Mouse (Mus musculus) stomach, embryonic 16.5 days (tissue): Measurements from ENCODE around the gene Map3k7cl. TPM values are rescaled to one million over a fixed set of nuclear protein-coding genes. Genes with fewer than 3 reads are reported as not detected.

ENCODE experiments used
- ATAC-seq: fragments of 200-750 bp; cut with Nextera tagmentation; 2 replicates; pipeline ENCODE4 v1.8.0; 2017; ENCODE audit warnings: moderate number of reproducible peaks, moderate TSS enrichment; ENCODE audit not compliant: insufficient read depth, low FRiP score
- H3K27ac ChIP-seq: fragments of 300-500 bp; sonication (generic); 2 replicates; pipeline ENCODE4 v1.5.1; 2014; ENCODE audit warnings: low read length
- H3K27me3 ChIP-seq: fragments of 300-500 bp; sonication (generic); 2 replicates; pipeline ENCODE4 v1.6.1; 2014; ENCODE audit warnings: low read length, control low read depth, mixed read lengths; ENCODE audit not compliant: control insufficient read depth, insufficient read depth
- H3K36me3 ChIP-seq: fragments of 300-500 bp; sonication (generic); 2 replicates; pipeline ENCODE4 v1.6.1; 2014; ENCODE audit warnings: low read length; ENCODE audit not compliant: control insufficient read depth, insufficient read depth
- H3K4me1 ChIP-seq: fragments of 300-500 bp; sonication (generic); 2 replicates; pipeline ENCODE4 v1.6.1; 2014; ENCODE audit warnings: low read length, control low read depth, mixed read lengths; ENCODE audit not compliant: control insufficient read depth, insufficient read depth
- H3K4me2 ChIP-seq: fragments of 300-500 bp; sonication (generic); 2 replicates; pipeline ENCODE4 v1.6.1; 2014; ENCODE audit warnings: low read depth, low read length, mixed read lengths
- H3K4me3 ChIP-seq: fragments of 300-500 bp; sonication (generic); replicated peaks from 2 replicates; pipeline ENCODE4 v1.5.1; 2014; ENCODE audit warnings: mild to moderate bottlenecking, low read length
- H3K9ac ChIP-seq: fragments of 300-500 bp; sonication (generic); 2 replicates; pipeline ENCODE4 v1.6.1; 2014; ENCODE audit warnings: low read length
- H3K9me3 ChIP-seq: fragments of 300-500 bp; sonication (generic); replicated peaks from 2 replicates; pipeline ENCODE4 v1.6.1; 2016; ENCODE audit warnings: low read length, control low read depth; ENCODE audit not compliant: control insufficient read depth
- WGBS: fragments of 180-500 bp; shearing (Covaris S2); extraction: QIAGEN DNeasy Blood & Tissue Kit; methylation state at CpG from one replicate; pipeline ENCODE4 v1.1.7; 2014; 5-methylcytosine and 5-hydroxymethylcytosine counted together
- polyA plus RNA-seq: library from polyadenylated mRNA; unstranded; fragments of >200 nt; fragmentation: Nextera tagmentation; extraction: Ambion mirVana; gene quantifications from 2 replicates; pipeline ENCODE4 v1.2.1, GENCODE M21; 2015

Gene Map3k7cl
- polyA plus RNA-seq, 1 experiment from 2014 or later = 0.59 TPM

- no peak overlapping the region for H3K4me3 ChIP-seq
- peaks cover 7% of the 10 kb centered on the region; the same call in 1 of the 2 replicates for H3K9me3 ChIP-seq
- no peak overlapping the region for H3K4me2 ChIP-seq
- H3K27me3 ChIP-seq = no peaks in the 10 kb centered on the region
- H3K4me1 ChIP-seq = no peaks in the 10 kb centered on the region
- no peaks in the 10 kb centered on the region for H3K36me3 ChIP-seq
- 87% methylated on average over 5 of the region's 5 CpGs for WGBS
- H3K27ac ChIP-seq = no peak overlapping the region; the same call in 1 of the 2 replicates
- no peak for ATAC-seq
- no peak overlapping the region for H3K9ac ChIP-seq
Measured at GRCm38 (mm10) chr16:87623881-87624280, 70.8 kb downstream of the Map3k7cl start.

DNA sequence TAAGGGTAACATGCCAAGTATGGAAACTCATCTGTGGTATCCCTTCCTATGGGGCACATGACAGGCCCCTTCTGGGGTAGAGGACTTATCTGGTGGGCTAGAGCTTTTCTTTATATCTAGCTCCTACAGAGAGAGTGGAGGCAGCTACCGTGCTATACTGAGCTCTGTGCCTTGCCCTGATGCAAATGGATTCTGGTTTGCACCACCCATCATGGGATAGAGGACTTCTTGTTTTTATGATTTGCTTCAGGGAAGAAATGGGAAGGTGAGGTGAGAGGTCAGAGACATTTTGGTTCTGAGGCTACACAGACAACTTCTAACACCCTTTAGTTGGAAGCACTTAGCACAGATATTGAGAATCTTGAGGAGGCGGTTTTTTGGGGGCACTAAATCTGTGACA is 71.8 kb downstream of the Map3k7cl start:
- WGBS = 81% methylated on average over 2 of the region's 2 CpGs
- Histone ChIP-seq H3K9me3 (peaks cover 7% of the 10 kb centered on the region; the same call in 1 of the 2 replicates), H3K4me3 (no peak overlapping the region), H3K9ac (no peak overlapping the region), H3K36me3 (no peaks in the 10 kb centered on the region), H3K4me1 (no peaks in the 10 kb centered on the region), H3K4me2 (no peak overlapping the region), H3K27me3 (no peaks in the 10 kb centered on the region), H3K27ac (no peak overlapping the region; the same call in none of the 2 replicates)
- no peak for ATAC-seq

- Histone ChIP-seq H3K4me1 (no peaks in the 10 kb centered on the region), H3K4me3 (no peak overlapping the region), H3K9me3 (peaks cover 7% of the 10 kb centered on the region; the same call in 1 of the 2 replicates), H3K36me3 (no peaks in the 10 kb centered on the region), H3K27me3 (no peaks in the 10 kb centered on the region), H3K27ac (peak overlapping the region; percentile 25; the same call in 1 of the 2 replicates), H3K9ac (no peak overlapping the region), H3K4me2 (no peak overlapping the region)
- peak; percentile 73; the same call in 1 of the 2 replicates for ATAC-seq
- WGBS = 70% methylated on average over 3 of the region's 3 CpGs
Measured at GRCm38 (mm10) chr16:87625341-87625740, 72.2 kb downstream of the Map3k7cl start.

DNA sequence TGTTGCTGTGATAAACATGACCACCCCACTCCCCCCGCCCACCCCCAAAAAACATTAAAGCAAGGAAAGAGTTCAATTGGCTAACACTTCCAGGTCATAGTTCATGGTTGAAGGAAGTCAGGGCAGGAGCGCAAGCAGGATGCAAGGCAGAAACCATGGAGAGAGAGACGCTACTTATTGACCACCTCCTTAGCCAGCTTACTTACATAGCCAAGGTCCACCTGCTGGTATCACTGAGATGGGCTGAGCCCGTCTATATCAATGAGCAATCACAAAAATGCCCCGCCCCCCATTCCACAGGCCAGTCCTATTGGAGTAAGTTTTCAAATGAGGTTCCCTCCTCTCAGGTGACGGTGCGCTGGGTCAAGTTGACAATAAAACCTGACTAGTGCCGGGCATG is 72.7 kb downstream of the Map3k7cl start:
- H3K27me3 ChIP-seq = no peaks in the 10 kb centered on the region
- H3K9ac ChIP-seq = no peak overlapping the region
- no peaks in the 10 kb centered on the region for H3K36me3 ChIP-seq
- H3K4me1 ChIP-seq = no peaks in the 10 kb centered on the region
- 95% methylated on average over 8 of the region's 8 CpGs for WGBS
- peak overlapping the region; percentile 25; the same call in 1 of the 2 replicates for H3K27ac ChIP-seq
- ATAC-seq = no peak
- peaks cover 7% of the 10 kb centered on the region; the same call in 1 of the 2 replicates for H3K9me3 ChIP-seq
- no peak overlapping the region for H3K4me3 ChIP-seq
- H3K4me2 ChIP-seq = no peak overlapping the region

DNA sequence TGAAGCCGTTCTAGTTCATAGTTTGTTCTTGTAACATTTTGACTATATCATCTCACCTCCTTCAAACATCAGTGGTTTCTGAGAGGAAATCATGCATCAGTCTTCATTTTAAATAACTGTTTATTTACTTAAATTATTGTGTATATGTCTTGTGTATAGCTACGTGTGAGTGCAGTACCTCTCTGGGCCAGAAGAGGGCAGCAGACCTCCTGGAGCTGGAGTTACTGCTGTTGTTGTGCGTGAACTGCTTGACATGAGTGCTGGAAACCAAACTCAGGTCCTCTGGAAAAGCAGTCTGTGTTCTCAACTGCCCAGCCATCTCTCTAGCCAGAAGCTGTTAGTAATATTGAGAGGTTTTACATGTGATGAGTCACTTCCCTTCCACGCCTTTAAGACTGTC is 73.6 kb downstream of the Map3k7cl start:
- no peak overlapping the region for H3K4me3 ChIP-seq
- 92% methylated on average over 4 of the region's 4 CpGs for WGBS
- no peak overlapping the region for H3K9ac ChIP-seq
- no peaks in the 10 kb centered on the region for H3K4me1 ChIP-seq
- H3K36me3 ChIP-seq = no peaks in the 10 kb centered on the region
- no peak overlapping the region for H3K4me2 ChIP-seq
- no peak overlapping the region for H3K27ac ChIP-seq
- H3K27me3 ChIP-seq = no peaks in the 10 kb centered on the region
- peaks cover 7% of the 10 kb centered on the region; the same call in 1 of the 2 replicates for H3K9me3 ChIP-seq
- no peak for ATAC-seq

GRCm38 (mm10) chr16:87634709-87635108 is 81.6 kb downstream of the Map3k7cl start:
- H3K4me3 ChIP-seq = no peak overlapping the region
- no peak overlapping the region for H3K27ac ChIP-seq
- H3K4me1 ChIP-seq = 0 out of 2 replicates have a peak, but pooled peaks cover 3% of the 10 kb centered on the region
- no peak overlapping the region for H3K9ac ChIP-seq
- no peaks in the 10 kb centered on the region for H3K9me3 ChIP-seq
- no peak overlapping the region for H3K4me2 ChIP-seq
- no peak for ATAC-seq
- no peaks in the 10 kb centered on the region for H3K27me3 ChIP-seq
- H3K36me3 ChIP-seq = no peaks in the 10 kb centered on the region

DNA sequence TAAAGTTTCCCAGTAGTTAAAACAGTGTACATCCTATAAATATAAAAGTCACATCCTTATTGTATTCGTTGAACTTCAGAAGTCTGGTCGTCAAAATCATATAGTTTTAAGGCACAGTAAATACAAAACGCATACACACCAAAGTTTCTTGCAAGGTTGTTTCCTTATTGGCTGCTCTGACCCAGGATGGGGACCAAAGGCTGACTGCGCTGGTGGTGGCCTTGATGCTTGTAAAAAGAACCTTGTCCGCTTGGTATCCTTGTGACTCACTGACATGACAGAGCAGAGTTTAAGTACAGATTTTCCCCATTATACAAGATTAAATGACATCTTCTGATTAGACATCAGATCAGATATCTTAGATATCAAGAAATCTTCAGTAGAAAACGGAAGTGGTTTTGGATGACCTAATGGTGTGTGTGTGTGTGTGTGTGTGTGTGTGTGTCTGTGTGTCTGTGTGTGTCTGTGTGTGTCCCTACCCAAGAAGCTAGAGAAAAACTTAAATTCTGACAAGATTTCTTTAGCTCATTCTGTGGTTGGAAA is 82.2 kb downstream of the Map3k7cl start:
- Histone ChIP-seq H3K27me3 (no peaks in the 10 kb centered on the region), H3K4me2 (no peak overlapping the region), H3K9me3 (no peaks in the 10 kb centered on the region), H3K9ac (no peak overlapping the region), H3K4me3 (no peak overlapping the region), H3K4me1 (0 out of 2 replicates have a peak, but pooled peaks cover 3% of the 10 kb centered on the region), H3K27ac (no peak overlapping the region), H3K36me3 (no peaks in the 10 kb centered on the region)
- 83% methylated on average over 6 of the region's 6 CpGs for WGBS
- no peak for ATAC-seq

GRCm38 (mm10) chr16:87635841-87636240 is 82.7 kb downstream of the Map3k7cl start:
- Histone ChIP-seq H3K4me2 (no peak overlapping the region), H3K4me3 (no peak overlapping the region), H3K9me3 (no peaks in the 10 kb centered on the region), H3K36me3 (no peaks in the 10 kb centered on the region), H3K27me3 (no peaks in the 10 kb centered on the region), H3K9ac (no peak overlapping the region), H3K4me1 (0 out of 2 replicates have a peak, but pooled peaks cover 3% of the 10 kb centered on the region), H3K27ac (no peak overlapping the region)
- ATAC-seq = no peak
- WGBS = 47% methylated on average over 4 of the region's 4 CpGs

DNA sequence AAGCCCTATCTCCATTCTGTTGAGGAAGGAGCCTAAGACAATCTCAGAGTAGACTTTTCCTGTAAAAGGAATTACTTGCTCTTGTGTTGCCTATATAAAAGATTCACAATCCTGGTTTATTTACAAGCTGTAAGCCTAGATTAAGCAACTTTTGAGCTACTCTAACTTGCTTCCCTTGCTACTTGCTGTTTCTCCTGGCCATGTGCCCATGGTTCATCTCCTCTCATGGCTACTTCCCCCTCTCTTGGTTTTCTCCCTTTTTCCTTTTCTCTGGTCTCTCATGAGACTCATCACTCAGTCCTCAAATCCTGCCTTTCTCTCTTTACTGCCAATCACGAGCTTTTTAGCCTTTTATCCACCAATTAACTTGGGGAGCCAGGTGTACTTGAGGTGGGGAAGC is 85.0 kb downstream of the Map3k7cl start:
- ATAC-seq = no peak
- Histone ChIP-seq H3K27ac (no peak overlapping the region), H3K36me3 (no peaks in the 10 kb centered on the region), H3K4me3 (no peak overlapping the region), H3K4me1 (0 out of 2 replicates have a peak, but pooled peaks cover 3% of the 10 kb centered on the region), H3K9ac (no peak overlapping the region), H3K4me2 (no peak overlapping the region), H3K9me3 (no peaks in the 10 kb centered on the region), H3K27me3 (no peaks in the 10 kb centered on the region)
- 54% methylated on average over 1 of the region's 1 CpGs for WGBS
